Mouse (Mus musculus): ENCODE results near the gene Cfi. TPM values are rescaled to one million over a fixed set of nuclear protein-coding genes. Genes with fewer than 3 reads are reported as not detected.

Cfi gene
- total and polyA plus RNA-seq, 2 experiments from 2014 or later = 0.27 to 1.0 TPM

GRCm38 (mm10) chr3:129877327-129877726, 41.6 kb downstream of the Cfi start:
- Histone ChIP-seq H3K27ac (ENCODE audit: low read depth) (no peak overlapping the region), H3K4me3 (ENCODE audit: low read depth, low read length) (no peak overlapping the region), H3K9ac (replicated peaks; ENCODE audit: low read depth, low read length) (no peak overlapping the region), H3K27me3 (ENCODE audit: control insufficient read depth, insufficient read depth, low read length) (no peaks in the 10 kb centered on the region), H3K36me3 (replicated peaks; ENCODE audit: control insufficient read depth, insufficient read depth, low read length) (no peaks in the 10 kb centered on the region), H3K4me2 (ENCODE audit: low read depth, low read length) (no peak overlapping the region), H3K4me1 (ENCODE audit: control insufficient read depth, insufficient read depth) (no peaks in the 10 kb centered on the region), H3K9me3 (replicated peaks; ENCODE audit: control insufficient read depth, low read length) (no peaks in the 10 kb centered on the region)
- no peak for TF ChIP-seq CTCF (IDR thresholded peaks at IDR 0.05; ENCODE audit: low read depth)
- no peak for TF ChIP-seq EP300 (IDR thresholded peaks at IDR 0.05; ENCODE audit: low read depth)
- 88% methylated on average over 10 of the region's 10 CpGs for WGBS
- ATAC-seq (ENCODE audit: insufficient read depth, low read depth) = no peak
- no peak for DNase-seq (ENCODE audit: low spot score)

GRCm38 (mm10) chr3:129878405-129879021, 42.8 kb downstream of the Cfi start, which contains the start of gene Pla2g12a:
Gene Pla2g12a (plus strand): TSS chr3:129878606.
- no peaks in the 10 kb centered on the region for H3K27me3 ChIP-seq (ENCODE audit: control insufficient read depth, insufficient read depth, low read length)
- H3K9me3 ChIP-seq (replicated peaks; ENCODE audit: control insufficient read depth, low read length) = no peaks in the 10 kb centered on the region
- H3K9ac ChIP-seq (replicated peaks; ENCODE audit: low read depth, low read length) = peak within 1 kb of the TSS; percentile 58
- DNase-seq (ENCODE audit: low spot score) = peak; percentile 88
- peak within 1 kb of the TSS; percentile 60 for H3K4me3 ChIP-seq (ENCODE audit: low read depth, low read length)
- peak; percentile 26; the same call in 1 of the 2 replicates for TF ChIP-seq CTCF (IDR thresholded peaks at IDR 0.05; ENCODE audit: low read depth)
- no peak for TF ChIP-seq EP300 (IDR thresholded peaks at IDR 0.05; ENCODE audit: low read depth)
- ATAC-seq (ENCODE audit: insufficient read depth, low read depth) = peak; percentile 91
- WGBS = under 1% methylated on average over 53 of the region's 66 CpGs
- no peaks in the 10 kb centered on the region for H3K4me1 ChIP-seq (ENCODE audit: control insufficient read depth, insufficient read depth)
- peak within 1 kb of the TSS; percentile 90 for H3K4me2 ChIP-seq (ENCODE audit: low read depth, low read length)
- no peaks in the 10 kb centered on the region for H3K36me3 ChIP-seq (replicated peaks; ENCODE audit: control insufficient read depth, insufficient read depth, low read length)
- peak within 1 kb of the TSS; percentile 66 for H3K27ac ChIP-seq (ENCODE audit: low read depth)

GRCm38 (mm10) chr3:129879131-129879757, 43.6 kb downstream of the Cfi start:
- WGBS = under 1% methylated on average over 24 of the region's 25 CpGs
- peak overlapping the region; percentile 90 for H3K4me2 ChIP-seq (ENCODE audit: low read depth, low read length)
- H3K4me3 ChIP-seq (ENCODE audit: low read depth, low read length) = peak overlapping the region; percentile 60
- no peaks in the 10 kb centered on the region for H3K36me3 ChIP-seq (replicated peaks; ENCODE audit: control insufficient read depth, insufficient read depth, low read length)
- TF ChIP-seq EP300 (IDR thresholded peaks at IDR 0.05; ENCODE audit: low read depth) (no peak), CTCF (IDR thresholded peaks at IDR 0.05; ENCODE audit: low read depth) (no peak)
- H3K9ac ChIP-seq (replicated peaks; ENCODE audit: low read depth, low read length) = peak overlapping the region; percentile 58
- H3K27ac ChIP-seq (ENCODE audit: low read depth) = peak overlapping the region; percentile 66
- DNase-seq (ENCODE audit: low spot score) (peak; percentile 71), ATAC-seq (ENCODE audit: insufficient read depth, low read depth) (peak; percentile 66)
- H3K9me3 ChIP-seq (replicated peaks; ENCODE audit: control insufficient read depth, low read length) = no peaks in the 10 kb centered on the region
- no peaks in the 10 kb centered on the region for H3K27me3 ChIP-seq (ENCODE audit: control insufficient read depth, insufficient read depth, low read length)
- H3K4me1 ChIP-seq (ENCODE audit: control insufficient read depth, insufficient read depth) = no peaks in the 10 kb centered on the region

GRCm38 (mm10) chr3:129879913-129880312, 44.2 kb downstream of the Cfi start:
- TF ChIP-seq CTCF (IDR thresholded peaks at IDR 0.05; ENCODE audit: low read depth) (no peak), EP300 (IDR thresholded peaks at IDR 0.05; ENCODE audit: low read depth) (no peak)
- Histone ChIP-seq H3K27ac (ENCODE audit: low read depth) (no peak overlapping the region), H3K9ac (replicated peaks; ENCODE audit: low read depth, low read length) (no peak overlapping the region), H3K4me2 (ENCODE audit: low read depth, low read length) (peak overlapping the region; percentile 90), H3K9me3 (replicated peaks; ENCODE audit: control insufficient read depth, low read length) (no peaks in the 10 kb centered on the region), H3K4me1 (ENCODE audit: control insufficient read depth, insufficient read depth) (no peaks in the 10 kb centered on the region), H3K36me3 (replicated peaks; ENCODE audit: control insufficient read depth, insufficient read depth, low read length) (no peaks in the 10 kb centered on the region), H3K4me3 (ENCODE audit: low read depth, low read length) (no peak overlapping the region), H3K27me3 (ENCODE audit: control insufficient read depth, insufficient read depth, low read length) (no peaks in the 10 kb centered on the region)
- no peak for DNase-seq (ENCODE audit: low spot score)
- WGBS = 83% methylated on average over 2 of the region's 2 CpGs
- ATAC-seq (ENCODE audit: insufficient read depth, low read depth) = no peak

GRCm38 (mm10) chr3:129880925-129881593, 45.4 kb downstream of the Cfi start:
- H3K4me2 ChIP-seq (ENCODE audit: low read depth, low read length) = no peak overlapping the region
- H3K4me3 ChIP-seq (ENCODE audit: low read depth, low read length) = no peak overlapping the region
- peak overlapping the region; percentile 38; the same call in 1 of the 2 replicates for H3K27ac ChIP-seq (ENCODE audit: low read depth)
- DNase-seq (ENCODE audit: low spot score) (peak; percentile 16), ATAC-seq (ENCODE audit: insufficient read depth, low read depth) (no peak)
- H3K9ac ChIP-seq (replicated peaks; ENCODE audit: low read depth, low read length) = no peak overlapping the region; the same call in 1 of the 2 replicates
- no peaks in the 10 kb centered on the region for H3K9me3 ChIP-seq (replicated peaks; ENCODE audit: control insufficient read depth, low read length)
- TF ChIP-seq EP300 (IDR thresholded peaks at IDR 0.05; ENCODE audit: low read depth) (no peak), CTCF (IDR thresholded peaks at IDR 0.05; ENCODE audit: low read depth) (no peak)
- no peaks in the 10 kb centered on the region for H3K36me3 ChIP-seq (replicated peaks; ENCODE audit: control insufficient read depth, insufficient read depth, low read length)
- no peaks in the 10 kb centered on the region for H3K27me3 ChIP-seq (ENCODE audit: control insufficient read depth, insufficient read depth, low read length)
- WGBS = 42% methylated on average over 8 of the region's 8 CpGs
- H3K4me1 ChIP-seq (ENCODE audit: control insufficient read depth, insufficient read depth) = no peaks in the 10 kb centered on the region

Measured in heart, postnatal 0 days (tissue).